Mouse (Mus musculus) myocyte (in vitro differentiated cells): Measurements from ENCODE around the gene Med29.

Experiments
- POLR2AphosphoS2 ChIP-seq: IDR thresholded peaks from one replicate; pipeline ENCODE4 v1.6.1; 2011; ENCODE audit warnings: low read depth, control low read depth; ENCODE audit not compliant: insufficient read length
- REST ChIP-seq: IDR thresholded peaks from one replicate; pipeline ENCODE4 v1.6.1; 2011; ENCODE audit warnings: mild to moderate bottlenecking, control low read depth, moderate library complexity; ENCODE audit not compliant: insufficient read depth, insufficient read length
- SRF ChIP-seq: IDR thresholded peaks from one replicate; pipeline ENCODE4 v1.6.1; 2011; ENCODE audit warnings: low read depth; ENCODE audit not compliant: control insufficient read depth, insufficient read length
- USF1 ChIP-seq: IDR thresholded peaks from one replicate; pipeline ENCODE4 v1.6.1; 2011; ENCODE audit warnings: low read depth, mild to moderate bottlenecking, control low read depth, moderate library complexity

- no peak for TF ChIP-seq SRF
- no peak for TF ChIP-seq USF1
- TF ChIP-seq POLR2AphosphoS2, result peak; percentile 92
- no peak for TF ChIP-seq REST
Measured at GRCm38 (mm10) chr7:28338108-28338998, 54.2 kb downstream of the Med29 start, which contains the start of gene Supt5.
